Mouse (Mus musculus): Measurements from ENCODE around the gene Olfr924.
"Not testable (repeated sequence)": the region's sequence is repeated elsewhere in the genome, so short reads cannot be mapped to it uniquely, and the experiment has no call there.

Gene Olfr924

GRCm38 (mm10) chr9:38844149-38844548 lies at the start of gene Olfr924:
Gene Olfr924 (plus strand): TSS chr9:38844449.
- no peak for DNase-seq (ENCODE audit: extremely low read depth, insufficient read length, low spot score)

DNA sequence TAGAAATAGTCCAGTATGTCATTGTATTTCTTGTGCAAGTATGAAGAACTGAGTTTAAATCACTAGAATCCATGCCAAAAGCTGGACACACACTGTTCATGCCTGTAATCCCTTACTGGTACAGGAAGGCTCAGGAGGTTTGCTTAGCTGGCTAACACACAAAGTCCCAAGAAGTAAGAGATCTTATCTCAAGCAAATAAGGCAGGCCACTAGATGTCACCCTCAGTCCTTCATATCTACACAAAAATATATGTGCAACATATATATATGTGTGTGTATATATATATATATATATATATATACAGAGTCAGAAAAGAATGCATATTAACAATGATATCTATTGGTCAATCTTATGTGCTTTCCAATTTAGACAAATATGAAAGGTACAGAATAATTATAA lies 38.6 kb upstream of the Olfr924 start:
- no peak for DNase-seq (ENCODE audit: extremely low read depth, insufficient read length, low spot score)

DNA sequence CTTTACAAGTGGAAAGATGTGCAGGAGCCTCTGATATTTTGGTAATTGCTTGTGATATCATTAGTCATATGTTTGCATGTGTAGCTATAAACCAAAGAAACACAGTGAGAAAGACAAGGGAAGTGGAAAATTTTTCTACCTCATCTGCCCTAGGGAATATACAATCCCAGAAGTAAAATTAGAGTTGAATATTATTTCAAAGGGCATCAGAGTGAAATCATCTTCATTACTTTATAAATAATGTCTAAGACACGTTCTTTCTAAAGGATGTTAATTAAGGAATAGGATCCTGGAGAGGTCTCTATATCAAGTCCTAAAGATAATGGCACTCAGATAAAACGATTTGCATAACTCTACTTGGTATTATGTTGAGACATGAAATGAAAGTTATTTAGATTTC lies 29.9 kb upstream of the Olfr924 start, which contains the start of gene Olfr922:
TSS of gene Olfr922 (plus strand) at position 301 of the 400 bp plus-strand sequence.
- no peak for DNase-seq (ENCODE audit: extremely low read depth, insufficient read length, low spot score)

DNA sequence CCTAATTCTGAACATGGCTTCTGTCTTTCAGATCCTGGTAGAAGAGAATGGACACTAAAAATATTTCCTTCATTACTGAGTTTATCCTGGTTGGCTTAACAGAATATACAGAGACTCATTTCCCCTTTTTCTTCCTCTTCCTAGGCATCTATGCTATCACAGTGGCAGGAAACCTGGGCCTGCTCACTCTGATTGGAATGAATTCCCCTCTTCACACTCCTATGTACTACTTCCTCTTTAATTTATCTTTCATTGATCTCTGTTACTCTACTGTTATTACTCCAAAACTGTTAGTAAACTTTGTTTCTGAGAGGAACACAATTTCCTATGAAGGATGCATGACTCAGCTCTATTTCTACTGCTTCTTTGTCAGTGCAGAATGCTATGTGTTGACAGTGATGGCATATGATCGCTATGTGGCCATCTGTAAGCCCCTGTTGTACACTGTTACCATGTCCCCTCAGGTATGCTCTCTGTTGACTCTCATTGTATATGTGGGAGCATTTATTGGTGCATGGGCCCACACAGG lies 28.7 kb upstream of the Olfr924 start:
- no peak for DNase-seq (ENCODE audit: extremely low read depth, insufficient read length, low spot score)

DNA sequence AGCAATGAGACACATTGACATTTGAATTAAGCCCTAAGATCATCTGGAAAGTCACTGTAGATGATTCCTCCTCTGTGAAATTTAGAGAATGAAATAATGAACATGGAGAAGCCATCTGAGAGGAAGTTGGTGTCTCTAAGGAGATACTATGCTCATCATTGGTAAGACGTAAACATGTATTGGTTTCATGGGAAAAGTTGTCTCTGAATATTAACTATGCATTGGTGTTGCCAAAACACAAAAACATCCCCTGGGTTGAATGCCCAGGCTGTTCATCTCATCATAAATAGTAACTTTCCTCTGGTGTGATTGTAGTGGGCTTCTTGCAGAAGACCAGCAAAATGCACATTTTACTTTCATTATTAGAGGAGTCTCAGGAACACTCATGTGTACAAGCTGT lies 18.0 kb upstream of the Olfr924 start, which contains the start of gene Olfr923:
TSS of gene Olfr923 (plus strand) at position 301 of the 400 bp plus-strand sequence.
- DNase-seq (ENCODE audit: extremely low read depth, insufficient read length, low spot score), result no peak

- no peak for DNase-seq (ENCODE audit: extremely low read depth, insufficient read length, low spot score)
Measured at GRCm38 (mm10) chr9:38833027-38833426, 11.2 kb upstream of the Olfr924 start.

DNA sequence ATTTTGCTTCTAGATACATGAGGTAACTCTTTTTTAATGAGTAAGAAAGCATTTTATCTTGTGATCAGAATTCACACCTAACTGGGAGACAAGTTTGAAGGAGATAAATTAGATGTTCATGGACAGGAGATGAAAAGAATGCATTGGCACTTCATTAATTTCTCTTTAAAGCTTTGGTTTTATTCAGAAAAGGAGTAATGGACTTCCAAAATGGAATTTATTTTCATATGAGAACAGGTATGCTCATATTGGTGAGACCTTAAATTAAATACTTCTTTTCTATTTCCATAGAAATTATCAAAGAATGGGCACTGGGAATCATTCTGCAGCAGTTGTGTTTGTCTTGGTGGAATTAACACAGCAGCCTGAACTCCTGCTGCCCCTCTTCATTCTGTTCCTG lies 10.5 kb downstream of the Olfr924 start, which contains the start of gene Olfr26:
TSS of gene Olfr26 (plus strand) at position 301 of the 400 bp plus-strand sequence.
- DNase-seq (ENCODE audit: extremely low read depth, insufficient read length, low spot score), result no peak

GRCm38 (mm10) chr9:38874880-38875279 lies 30.6 kb downstream of the Olfr924 start:
- DNase-seq (ENCODE audit: extremely low read depth, insufficient read length, low spot score), result not testable (repeated sequence)

GRCm38 (mm10) chr9:38876826-38877225 lies 32.6 kb downstream of the Olfr924 start, which contains the start of gene Olfr926:
Gene Olfr926 (plus strand): TSS chr9:38877126.
- no peak for DNase-seq (ENCODE audit: extremely low read depth, insufficient read length, low spot score)

Data from 3134 (cell line).